Mouse (Mus musculus) MEL (cell line): ENCODE measurements around the gene Tspoap1.

Experiments
- CTCF ChIP-seq, 3 experiments: IDR thresholded peaks in 2 of 3; conservative IDR thresholded peaks in 1 of 3; 2 replicates each; pipeline ENCODE4 v1.5.1; 2011 to 2012; ENCODE audit warnings: low read length in 3 of 3, low read depth in 2 of 3, mild to moderate bottlenecking in 2 of 3, improper control_type of control experiment in 1 of 3, inconsistent platforms in 1 of 3, mixed read lengths in 1 of 3, moderate library complexity in 1 of 3; ENCODE audit not compliant: control insufficient read depth in 1 of 3, insufficient read depth in 1 of 3, poor library complexity in 1 of 3, severe bottlenecking in 1 of 3
- MEF2A ChIP-seq: IDR thresholded peaks from 2 replicates; pipeline ENCODE4 v1.6.1; 2014; ENCODE audit warnings: low read depth, mild to moderate bottlenecking, inconsistent platforms, low read length, improper control_type of control experiment; ENCODE audit not compliant: poor library complexity, insufficient replicate concordance, severe bottlenecking; ENCODE audit errors: extremely low read depth
- POLR2A ChIP-seq, 2 experiments: IDR thresholded peaks; 2 replicates each; pipeline ENCODE4 v1.6.1; 2011 to 2012; ENCODE audit warnings: low read length in 2 of 2, mild to moderate bottlenecking in 2 of 2, control low read depth in 1 of 2, improper control_type of control experiment in 1 of 2, low read depth in 1 of 2, moderate library complexity in 1 of 2; ENCODE audit not compliant: control insufficient read depth in 1 of 2, insufficient read depth in 1 of 2, poor library complexity in 1 of 2
- POLR2AphosphoS5 ChIP-seq: IDR thresholded peaks from 2 replicates; pipeline ENCODE4 v1.6.1; 2012; ENCODE audit warnings: low read depth, borderline replicate concordance, mild to moderate bottlenecking, inconsistent platforms, low read length, moderate library complexity, mixed read lengths
- USF1 ChIP-seq: IDR thresholded peaks from 2 replicates; pipeline ENCODE4 v1.6.1; 2014; ENCODE audit warnings: low read depth, mild to moderate bottlenecking, inconsistent platforms, low read length, improper control_type of control experiment, moderate library complexity
- ZKSCAN1 ChIP-seq: IDR thresholded peaks from 2 replicates; pipeline ENCODE4 v1.6.1; 2012; ENCODE audit warnings: low read depth, mild to moderate bottlenecking, inconsistent platforms, low read length, improper control_type of control experiment, moderate library complexity

DNA sequence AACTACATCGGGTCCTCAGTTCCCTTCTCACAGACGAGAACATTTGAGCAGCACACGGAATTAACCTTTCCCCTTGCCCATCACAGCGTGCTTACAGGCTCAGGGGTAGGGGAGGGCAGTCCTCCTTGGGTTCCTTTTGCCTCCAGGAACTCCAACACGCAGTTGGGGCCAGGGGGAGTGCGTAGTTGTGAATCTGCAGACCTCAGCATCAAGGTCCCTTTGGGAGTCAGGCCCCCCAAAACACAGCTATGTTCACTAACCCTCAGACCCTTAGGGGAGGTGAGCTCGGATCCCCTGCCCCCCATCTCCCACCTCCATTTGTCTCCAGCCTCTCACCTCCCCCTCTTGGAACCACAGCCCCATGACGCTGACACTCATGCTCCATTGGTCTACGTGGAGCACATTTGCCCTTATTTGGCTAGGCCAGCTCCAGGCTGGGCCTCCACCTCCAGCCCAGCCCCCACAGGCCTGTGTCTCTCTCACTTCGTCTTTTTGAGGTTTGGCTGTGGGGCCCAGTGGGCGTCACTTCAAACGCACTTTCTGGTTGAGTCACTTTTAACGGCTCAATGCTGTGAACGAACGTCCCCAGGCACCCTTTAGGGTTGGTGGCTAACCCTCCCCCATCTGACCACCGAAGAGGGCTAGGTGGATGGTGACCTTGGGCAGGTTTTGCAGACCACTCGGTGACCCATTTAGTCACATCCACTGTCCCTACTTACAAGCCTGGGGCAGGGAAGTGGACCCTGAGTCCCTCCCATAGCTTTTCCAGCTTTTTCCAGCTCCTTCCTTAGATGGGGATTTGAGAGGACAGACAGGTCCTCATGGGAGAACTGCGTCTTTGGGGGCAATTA lies 10.9 kb upstream of the Tspoap1 start:
- TF ChIP-seq MEF2A (no peak), USF1 (no peak), POLR2A (IDR thresholded peaks at IDR 0.05; ENCODE audit: control insufficient read depth in 1 of 2, insufficient read depth in 1 of 2, low read depth in 1 of 2, low read length in 2 of 2, poor library complexity in 1 of 2) (peak in 1 of 2 experiments; percentile 61), POLR2AphosphoS5 (peak; percentile 33), CTCF (IDR thresholded peaks at IDR 0.05 in 2 of 3, conservative IDR thresholded peaks at IDR 0.05 in 1 of 3; ENCODE audit: control insufficient read depth in 1 of 3, insufficient read depth in 1 of 3, low read depth in 2 of 3, low read length in 3 of 3, poor library complexity in 1 of 3, severe bottlenecking in 1 of 3) (no peak), ZKSCAN1 (no peak)
